Mouse (Mus musculus) G1E (cell line): Measurements from ENCODE around the gene Ntm.

Experiments
- CTCF ChIP-seq: IDR thresholded peaks from 2 replicates; pipeline ENCODE4 v1.5.1; 2012; ENCODE audit warnings: low read depth, low read length, inconsistent platforms, mixed read lengths
- GATA1 ChIP-seq: IDR thresholded peaks from 2 replicates; pipeline ENCODE4 v1.6.1; 2012; ENCODE audit warnings: borderline replicate concordance, low read length, inconsistent platforms, mixed read lengths

DNA sequence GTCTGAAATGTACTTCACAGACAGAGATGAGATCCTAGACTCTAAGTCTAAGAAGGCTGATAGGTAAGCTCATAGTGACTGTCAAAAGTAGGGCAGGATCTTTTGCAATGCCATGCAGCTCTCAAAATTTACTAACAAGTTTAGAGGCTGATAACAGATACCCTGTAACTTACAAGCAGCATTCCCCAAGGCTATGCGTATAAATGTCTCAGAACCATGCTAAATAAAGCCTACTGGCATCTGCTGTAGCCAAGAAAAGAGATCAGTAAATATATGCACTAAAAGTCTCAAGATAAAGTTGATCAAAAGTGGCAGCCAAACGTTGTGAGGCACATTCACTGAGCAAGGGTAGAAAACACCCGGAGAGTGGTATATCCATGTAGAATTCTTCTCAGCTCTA is 666.2 kb downstream of the Ntm start:
- TF ChIP-seq CTCF (no peak), GATA1 (no peak)
